Mouse (Mus musculus) kidney, adult 18-20 months (tissue): Measurements from ENCODE around the gene Fkbp9.
"Not testable (repeated sequence)": the region's sequence is repeated elsewhere in the genome, so short reads cannot be mapped to it uniquely, and the experiment has no call there.

Experiments
- DNase-seq: peaks from one replicate; pipeline ENCODE4 v3.0.0; 2021

The Fkbp9 gene

DNA sequence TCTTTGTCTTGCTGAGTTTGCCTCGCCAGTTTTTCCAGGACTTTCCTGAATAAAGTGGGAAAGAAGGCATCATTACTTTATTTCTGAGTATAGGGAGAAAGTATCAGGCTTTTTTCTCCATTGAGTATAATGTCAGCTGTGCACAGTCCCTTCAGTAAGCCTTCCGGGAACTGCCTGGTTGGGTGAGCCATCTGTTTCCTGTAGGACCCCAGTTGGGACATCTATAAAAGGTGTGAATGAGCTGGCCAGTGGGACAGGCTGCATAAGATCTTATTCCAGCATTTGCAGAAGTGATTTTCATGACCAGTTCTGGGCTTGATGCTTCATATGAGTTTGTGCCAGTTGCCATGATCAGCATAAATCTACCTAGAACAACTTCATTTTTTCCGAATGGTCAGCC, 11.4 kb downstream of the Fkbp9 start:
- no peak for DNase-seq

DNA sequence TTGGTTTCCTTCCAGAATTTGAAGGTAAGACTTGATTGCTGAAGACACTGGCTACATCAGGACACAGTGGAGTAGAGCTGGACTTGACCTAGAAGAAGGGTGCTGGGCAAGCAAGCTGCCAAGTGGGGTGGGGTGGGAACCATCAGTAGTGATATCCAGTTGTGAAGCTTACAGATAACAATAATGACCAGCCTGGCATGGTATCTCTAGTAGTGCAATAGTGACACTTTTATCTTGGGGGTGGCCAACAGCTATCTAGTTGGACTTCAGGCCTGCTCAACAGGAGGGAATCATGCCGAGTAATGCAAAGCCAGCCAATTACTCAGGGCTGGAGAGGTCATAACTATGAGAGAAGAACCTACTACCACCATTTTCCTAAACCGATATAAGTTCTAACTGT, 12.5 kb downstream of the Fkbp9 start:
- DNase-seq = no peak

DNA sequence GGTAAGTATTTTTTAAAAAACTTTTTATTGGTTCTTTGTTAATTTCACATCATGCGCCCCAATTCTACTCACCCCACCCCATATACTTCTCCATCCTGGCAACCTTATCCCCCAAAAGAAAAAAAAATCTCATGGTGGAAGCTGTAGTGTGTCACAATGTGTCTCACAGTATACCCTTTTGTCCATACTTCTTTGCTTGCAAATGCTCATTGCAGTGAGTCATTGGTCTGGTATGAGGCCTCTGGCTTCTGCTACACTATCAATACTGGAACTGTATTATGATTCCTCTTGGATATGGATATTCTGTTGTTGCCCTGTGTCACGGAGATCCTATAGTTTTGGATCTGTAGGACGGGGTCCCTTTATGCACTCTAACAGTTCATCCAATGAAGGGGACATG, 17.1 kb downstream of the Fkbp9 start:
- DNase-seq = no peak

DNA sequence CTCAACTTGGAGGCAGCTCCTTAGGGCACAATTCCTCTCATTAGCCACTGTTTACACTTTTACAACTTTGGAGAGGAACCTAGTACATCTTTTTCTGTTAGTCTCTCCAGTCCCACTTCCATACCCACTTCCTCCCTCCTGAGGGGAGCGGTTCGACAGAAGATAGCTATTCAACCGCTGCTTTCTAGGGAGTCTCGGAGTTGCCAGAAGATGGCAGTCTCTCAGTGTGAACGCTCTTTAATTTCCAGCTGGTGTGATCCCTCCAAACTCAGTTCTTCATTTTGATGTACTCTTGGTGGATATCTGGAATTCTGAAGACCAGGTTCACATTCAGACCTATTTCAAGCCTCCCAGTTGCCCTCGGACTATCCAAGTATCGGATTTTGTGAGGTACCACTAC, 18.5 kb downstream of the Fkbp9 start:
- DNase-seq = no peak

DNA sequence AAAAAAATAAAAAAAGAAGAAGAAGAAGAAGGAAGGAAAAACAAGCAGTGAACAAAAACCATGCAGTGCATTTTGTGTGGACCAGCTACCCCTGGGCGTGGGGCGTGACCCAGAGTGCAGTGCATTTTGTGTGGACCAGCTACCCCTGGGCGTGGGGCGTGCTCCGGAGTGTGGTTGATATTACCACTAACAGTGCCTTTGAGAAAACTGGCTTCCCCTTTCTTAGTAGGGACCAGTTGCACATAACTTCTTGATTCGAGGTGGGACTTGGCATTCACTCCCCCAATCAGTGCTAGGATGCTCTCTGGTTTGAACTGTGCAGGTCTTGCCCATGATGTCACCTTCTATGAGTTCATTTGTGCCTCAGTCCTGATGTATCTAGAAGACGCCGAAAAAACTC, 22.9 kb downstream of the Fkbp9 start:
- no peak for DNase-seq

DNA sequence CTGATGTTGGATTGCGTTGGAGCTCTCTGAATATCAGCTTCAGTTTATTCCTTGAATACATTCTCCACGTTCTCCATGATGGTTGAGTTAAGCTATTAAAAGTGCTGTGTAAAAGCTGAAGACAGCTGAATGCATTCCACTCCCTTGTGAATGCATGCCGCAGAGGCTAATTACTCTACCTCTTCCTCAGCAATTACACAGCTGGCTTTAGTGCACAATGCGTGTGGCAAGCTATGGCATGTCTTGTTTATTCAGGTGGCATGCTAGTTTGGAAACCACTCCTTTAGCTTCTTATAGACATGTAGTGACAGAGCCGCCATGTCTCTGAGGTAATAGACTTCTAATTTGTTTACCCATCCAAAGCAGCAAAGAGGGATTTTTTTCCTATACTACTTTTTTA, 24.9 kb downstream of the Fkbp9 start:
- DNase-seq = no peak

DNA sequence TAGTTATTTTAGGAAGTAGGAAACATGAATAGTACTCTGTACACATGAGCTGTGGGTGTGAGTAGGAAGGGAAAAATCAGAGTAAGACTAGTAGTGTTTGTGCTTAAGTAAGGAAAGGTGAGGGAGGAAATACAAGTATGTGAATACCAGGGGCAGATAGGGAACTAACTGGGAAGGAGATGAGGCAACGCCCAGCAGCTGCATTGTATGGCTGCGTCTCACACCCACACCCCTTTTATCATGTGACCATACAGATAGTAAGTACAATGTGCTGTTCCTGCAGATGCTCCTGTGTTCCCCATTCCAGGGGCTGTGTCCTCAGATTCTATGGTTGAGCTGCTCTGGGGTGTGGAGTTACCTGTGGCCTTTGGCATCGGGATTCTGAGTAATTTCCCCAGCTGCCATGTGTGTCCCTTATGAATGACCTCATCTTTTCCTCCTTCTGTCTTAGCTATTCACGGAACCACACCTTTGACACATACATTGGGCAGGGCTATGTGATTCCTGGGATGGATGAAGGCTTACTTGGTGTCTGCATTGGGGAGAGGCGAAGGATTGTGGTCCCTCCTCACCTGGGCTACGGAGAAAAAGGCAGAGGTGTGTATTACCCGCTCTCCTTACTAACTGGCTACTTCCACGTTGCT, 28.5 kb downstream of the Fkbp9 start:
- no peak for DNase-seq

DNA sequence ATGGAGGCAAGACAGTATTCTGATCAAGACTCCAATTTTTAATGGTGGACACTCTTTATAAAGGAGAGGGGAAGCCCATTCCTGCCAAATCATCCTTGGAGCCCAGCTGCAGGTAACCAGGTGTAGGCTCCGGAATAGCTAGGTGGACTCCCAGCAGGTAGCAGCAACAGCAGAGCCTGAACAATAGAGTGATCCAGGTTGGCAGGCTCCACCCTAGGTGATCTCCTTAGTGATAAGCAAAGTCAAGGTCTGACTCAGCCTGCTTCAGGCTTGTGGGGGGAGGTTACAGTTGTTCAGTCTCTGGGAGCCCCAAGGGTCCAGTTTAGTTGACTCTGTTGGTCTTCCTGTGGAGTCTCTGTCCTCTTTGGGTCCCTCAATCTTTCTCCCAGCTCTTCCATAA, 35.0 kb downstream of the Fkbp9 start:
- not testable (repeated sequence) for DNase-seq

DNA sequence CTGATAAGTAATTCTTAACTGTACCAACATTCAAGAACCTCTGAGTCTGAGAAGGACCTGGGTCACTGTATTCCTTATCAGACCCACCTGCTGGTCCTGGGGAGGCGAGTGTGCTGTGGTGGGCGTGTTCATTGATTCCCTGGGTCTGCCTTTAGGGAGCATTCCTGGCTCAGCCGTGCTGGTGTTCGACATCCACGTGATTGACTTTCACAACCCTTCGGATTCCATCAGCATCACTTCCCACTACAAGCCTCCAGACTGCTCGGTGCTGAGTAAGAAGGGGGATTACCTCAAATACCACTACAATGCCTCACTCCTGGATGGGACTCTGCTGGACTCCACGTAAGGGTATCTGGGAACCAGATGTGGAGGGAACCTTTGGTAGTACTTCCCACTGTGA, 36.7 kb downstream of the Fkbp9 start:
- no peak for DNase-seq

DNA sequence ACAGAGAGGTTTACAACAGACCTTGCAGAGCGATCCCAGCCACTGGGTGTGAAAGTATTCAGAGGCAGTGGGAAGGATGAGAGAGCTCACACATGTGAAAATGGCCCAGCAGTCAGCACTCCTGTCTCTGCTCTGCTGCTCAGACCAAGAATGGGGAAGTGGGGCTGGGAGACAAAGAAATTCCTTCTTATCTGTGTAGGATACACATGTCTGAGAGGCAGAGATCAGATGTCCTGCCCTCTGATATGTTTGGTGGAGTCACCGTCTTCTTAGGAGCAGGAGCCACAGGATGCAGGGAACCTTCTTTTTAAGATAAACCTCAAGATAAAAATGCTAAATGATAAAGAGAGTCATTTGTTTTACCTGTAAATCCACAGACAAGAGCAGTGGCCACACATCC, 38.2 kb downstream of the Fkbp9 start:
- no peak for DNase-seq

DNA sequence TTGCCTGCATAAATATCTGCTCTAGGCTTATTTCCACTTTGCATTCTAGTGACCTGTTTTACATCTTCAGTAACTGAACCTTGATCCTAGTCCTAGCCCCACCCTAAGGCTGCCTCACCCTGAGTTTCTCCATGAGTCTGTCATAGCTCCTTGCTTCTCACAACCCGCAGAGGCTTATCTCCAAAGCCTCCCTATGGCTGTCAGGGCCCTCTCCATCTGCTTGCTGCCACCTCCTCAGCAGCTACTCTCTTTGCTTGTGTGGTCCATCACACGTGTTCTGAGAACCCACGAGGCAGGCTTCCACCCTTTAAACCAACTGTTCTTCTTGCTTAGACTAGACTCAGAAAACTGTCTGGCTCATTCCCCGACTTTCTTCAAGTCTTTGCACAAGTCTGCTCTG, 45.0 kb downstream of the Fkbp9 start:
- DNase-seq = no peak

DNA sequence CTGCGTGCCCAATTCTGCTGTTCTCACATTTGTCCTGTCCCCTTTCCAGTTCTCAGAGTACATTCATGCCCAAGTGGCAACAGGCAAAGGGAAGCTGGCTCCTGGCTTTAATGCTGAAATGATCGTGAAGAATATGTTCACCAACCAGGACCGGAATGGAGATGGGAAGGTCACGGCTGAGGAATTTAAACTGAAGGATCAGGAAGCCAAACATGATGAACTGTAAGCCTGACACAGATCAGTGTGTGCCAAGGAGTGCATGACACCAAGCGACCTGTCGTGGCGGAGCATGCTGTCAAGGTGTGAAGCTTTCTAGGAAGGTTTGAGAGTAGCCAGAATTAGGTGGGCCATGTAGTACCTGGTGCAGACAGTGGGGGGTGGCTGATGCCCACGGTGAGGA, 46.1 kb downstream of the Fkbp9 start:
- DNase-seq = no peak

DNA sequence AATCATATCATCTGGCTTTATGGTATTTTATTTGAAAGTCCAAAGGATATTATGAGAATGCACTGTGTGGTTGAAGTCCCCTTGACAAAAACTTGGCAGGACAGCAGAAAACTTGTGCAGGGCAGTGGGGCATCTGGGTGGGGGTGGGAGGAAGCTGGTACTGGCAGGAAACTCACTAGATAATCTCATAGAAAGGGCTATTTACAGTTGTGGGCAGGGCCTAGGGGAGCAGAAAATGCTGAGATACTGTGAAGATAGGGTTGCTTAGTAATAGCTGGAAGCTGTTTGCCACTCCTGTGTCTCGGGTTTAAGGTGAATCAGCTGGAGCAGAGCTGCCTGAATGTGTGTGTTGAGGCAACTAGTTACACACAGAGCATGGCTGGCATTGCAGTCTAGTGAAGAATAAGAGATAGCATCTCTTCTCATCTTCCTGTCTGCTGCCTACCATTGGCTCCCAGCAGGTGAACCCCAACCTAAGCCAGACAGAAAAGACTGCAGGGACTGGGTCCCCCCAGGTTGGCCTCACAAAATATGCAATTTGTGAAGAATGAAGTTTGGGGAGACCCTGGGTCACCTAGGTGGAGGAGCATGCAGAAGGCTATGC, 47.6 kb downstream of the Fkbp9 start:
- DNase-seq = no peak

DNA sequence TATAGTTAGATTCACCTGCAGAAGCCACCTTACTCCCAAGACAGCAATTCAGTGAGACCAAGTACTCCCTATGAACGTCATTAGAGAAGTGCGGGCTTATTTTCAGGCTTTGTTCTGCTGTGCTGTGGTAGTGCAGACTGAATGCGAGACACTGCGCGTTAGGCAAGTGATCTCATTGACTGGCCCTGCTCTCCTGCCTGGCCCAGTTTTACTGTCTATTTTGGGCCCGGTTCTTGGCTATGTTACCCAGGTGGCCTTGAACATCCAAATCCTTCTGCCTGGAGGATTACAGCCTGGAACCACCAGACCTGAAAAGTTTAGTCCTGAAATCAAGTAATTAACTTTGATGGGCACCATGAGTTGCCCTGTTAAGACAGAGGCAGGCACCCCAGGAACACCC, 56.7 kb downstream of the Fkbp9 start:
- DNase-seq = no peak

DNA sequence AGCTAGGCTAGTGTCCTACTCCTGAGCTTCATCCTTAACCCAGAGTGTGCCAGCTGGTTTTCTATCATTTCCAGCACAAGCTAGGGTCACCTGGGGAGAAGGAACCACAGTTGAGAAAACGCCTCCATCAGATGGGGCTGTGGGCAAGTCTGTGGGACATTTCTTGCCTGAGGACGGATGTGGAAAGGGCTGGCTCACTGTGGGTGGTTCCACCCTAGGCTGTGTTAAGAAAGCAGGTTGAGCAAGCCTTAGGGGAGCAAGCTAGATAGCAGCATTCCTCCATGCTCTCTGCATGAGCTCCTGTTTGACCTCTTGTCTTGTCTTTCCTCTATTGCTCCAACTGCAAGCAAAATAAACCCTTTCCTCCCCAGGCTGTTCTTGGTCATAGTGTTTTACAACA, 58.9 kb downstream of the Fkbp9 start:
- DNase-seq = no peak

DNA sequence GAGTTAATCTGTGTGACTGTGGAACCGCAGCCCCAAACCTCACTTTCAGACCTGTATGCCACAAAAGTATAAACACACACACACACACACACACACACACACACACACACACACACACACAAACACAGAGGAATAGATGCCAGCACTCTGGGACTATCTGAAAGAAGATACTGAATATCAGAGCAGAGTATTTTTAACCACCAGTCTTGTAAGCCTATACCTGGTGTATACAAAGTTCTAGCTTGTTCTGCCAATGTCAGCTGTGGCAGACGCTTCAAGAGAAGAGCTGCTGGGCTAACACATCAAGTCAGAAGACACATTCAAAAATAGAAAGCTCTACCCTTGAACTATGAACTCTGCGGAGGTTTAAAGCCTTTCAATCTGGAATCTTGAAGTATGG, 67.7 kb downstream of the Fkbp9 start:
- no peak for DNase-seq

DNA sequence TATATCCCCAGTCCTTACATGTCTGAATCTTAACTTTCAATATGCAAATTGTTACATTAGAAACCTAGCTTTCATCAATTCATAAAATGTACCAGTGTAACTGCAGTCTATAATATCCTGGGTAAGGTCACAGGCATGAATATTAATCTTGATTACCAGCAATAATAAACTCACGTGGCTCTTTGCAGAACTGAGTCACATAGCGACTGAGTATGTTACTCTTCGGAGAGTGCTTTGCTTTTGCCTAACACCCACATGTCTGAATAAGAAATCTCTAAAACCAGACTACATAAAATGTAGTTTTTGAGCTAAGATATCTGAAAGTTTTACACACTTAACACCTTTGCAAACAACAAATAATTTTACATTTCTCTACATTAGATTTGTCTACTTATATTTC, 69.5 kb downstream of the Fkbp9 start:
- no peak for DNase-seq

DNA sequence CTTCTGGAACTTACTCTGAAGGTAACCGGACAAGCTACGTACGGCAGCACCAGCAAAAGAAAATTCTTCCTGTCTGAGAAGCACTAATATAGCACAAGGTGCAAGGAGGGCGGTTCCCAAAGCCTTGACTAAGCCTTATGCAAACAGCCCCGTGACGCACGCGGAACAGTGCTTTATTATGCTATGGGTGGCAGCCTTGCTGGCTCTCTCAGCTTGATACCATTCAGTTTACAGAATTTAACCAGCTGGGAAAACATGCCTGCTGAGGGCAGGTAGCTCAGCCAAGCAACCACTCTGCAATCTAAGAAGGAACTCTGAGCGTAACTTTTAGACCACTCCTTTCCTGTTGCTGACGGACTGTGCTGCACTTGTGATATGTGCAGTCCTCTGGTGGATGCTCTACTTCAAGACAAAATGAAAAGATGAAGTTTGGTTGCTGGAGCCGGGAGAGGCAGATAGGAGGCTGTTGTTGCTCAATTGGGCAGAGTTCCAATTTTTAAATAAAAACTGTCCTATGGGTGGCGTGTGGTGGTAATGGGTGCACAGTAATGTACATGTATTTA, 70.0 kb downstream of the Fkbp9 start:
- peak; percentile 77 for DNase-seq

DNA sequence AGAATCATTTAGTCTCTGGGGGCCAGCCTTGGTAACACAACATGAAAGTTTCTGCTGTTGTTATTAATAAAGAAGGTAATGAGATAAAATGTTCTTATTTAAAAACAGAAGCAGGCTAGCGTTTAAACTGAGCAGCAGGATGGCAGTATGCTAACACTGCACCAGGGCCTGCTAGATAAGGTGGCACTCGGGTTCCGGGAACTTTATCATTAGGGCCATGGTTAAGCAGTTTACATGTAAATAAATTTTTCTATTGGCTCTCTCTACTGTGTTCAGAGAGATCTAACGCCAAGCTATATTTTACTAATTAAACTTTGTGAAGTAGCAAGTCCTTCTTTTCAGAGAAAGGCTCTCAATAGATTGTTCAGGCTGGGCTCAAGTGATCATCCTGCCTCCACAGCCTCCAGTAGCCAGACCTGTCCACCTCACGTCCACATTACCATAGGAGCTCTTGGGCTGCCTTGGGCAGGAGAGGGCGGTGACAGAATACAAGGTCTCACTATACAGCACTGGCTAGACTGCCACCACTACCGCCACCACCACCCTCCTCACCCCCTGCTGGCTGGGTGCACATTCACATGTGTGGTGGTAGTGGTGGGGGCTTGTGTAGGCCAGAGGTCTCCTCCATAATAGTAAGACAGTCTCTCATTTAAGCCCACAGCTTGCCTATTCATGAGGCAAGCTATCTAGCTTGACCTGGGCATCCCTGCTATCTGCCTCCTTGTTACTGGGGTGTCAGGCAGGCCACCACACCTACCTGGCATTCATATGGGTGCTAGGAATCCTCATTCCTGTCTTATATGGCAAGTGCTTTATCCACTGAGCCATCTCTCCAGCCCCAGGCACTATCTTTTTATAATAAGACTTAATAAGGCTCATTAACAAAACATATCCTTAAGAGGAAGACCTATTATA, 71.0 kb downstream of the Fkbp9 start:
- DNase-seq = no peak

DNA sequence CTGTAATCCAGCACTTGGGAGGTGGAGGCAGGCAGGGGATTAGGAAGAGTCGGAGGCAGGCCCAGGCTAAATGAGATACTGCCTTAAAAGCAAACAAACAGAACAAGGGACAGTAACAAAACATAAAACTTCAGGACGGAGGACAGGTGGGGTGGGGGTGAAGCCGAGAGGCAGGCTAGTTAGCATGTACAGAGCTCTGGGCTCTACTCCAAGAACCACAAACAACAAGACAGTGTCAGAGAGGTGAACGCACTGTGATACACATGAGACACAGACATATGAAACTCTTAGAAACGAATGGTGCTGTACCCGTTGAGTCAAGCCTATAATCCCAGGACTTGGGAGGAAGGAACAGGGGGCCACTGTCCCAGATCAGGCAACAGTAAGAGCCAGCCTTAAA, 72.0 kb downstream of the Fkbp9 start:
- no peak for DNase-seq

DNA sequence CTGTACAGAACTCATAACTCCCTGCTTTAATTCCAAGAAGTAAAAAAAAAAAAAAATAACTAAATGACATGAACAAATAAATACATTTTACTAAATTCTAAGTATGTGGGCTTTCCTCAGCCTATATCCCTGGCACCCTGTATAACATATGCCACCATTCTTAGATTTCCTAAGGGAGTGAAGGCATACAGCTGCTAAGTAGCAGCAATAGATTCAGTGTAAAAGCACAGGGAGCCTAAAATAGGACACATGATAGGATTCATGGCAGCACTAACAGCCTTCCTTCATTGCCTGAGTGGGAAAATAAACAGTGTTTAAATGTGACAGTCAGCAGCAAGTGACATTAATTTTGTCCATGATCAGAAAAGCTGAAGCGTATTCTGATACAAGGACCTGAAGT, 72.5 kb downstream of the Fkbp9 start:
- DNase-seq = no peak

DNA sequence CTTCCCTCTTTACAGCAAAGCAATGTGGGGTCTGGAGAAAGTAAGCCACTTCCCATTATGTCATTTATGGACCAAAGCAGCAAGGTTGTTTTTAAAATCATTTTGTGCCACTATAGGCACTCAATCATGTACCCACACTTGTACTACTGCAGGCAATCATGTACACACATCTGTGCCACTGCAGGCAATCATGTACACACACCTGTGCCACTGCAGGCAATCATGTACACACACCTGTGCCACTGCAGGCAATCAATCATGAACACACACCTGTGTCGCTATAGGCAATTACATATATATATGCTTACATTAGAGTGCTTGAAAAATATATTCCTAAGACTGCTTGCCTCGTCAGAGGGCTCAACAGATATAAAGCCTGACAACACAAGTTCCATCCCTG, 73.1 kb downstream of the Fkbp9 start:
- no peak for DNase-seq

DNA sequence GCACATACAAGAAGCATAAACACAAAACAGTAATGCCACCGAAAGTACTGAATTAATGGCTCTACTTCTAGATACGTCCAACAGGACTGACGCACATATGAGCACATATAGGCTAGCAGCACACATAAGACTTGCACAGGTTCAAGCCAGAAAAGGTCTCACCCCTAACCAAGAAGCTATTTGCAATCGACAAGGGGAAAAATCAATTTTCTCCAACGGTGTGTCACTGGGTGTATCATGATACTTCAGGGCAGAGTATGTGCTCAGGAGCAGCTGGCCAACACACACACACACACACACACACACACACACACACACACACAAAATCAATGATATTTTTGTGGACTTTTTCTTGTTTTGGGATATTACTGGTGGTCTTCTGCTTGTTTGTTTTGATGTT, 73.6 kb downstream of the Fkbp9 start:
- no peak for DNase-seq
